Mouse (Mus musculus) liver, embryonic 13.5 days (tissue): ENCODE measurements at regions not wholly inside any gene's neighbourhood (a gene's known extent, or its start where the extent isn't known, plus 50 kb on each side); places are given as distances from the start of the nearest gene placed in this dataset.

Experiments
- ATAC-seq: fragments of 200-750 bp; cut with Nextera tagmentation; 2 replicates; pipeline ENCODE4 v1.8.0; 2017; ENCODE audit warnings: low read depth, mild to moderate bottlenecking, moderate number of reproducible peaks, moderate library complexity
- DNase-seq: peaks from one replicate; pipeline ENCODE4 v3.0.0; 2022
- H3K27ac ChIP-seq: fragments of 300-500 bp; sonication (generic); 2 replicates; pipeline ENCODE4 v1.5.1; 2015; ENCODE audit warnings: moderate library complexity, mild to moderate bottlenecking, inconsistent platforms
- H3K27me3 ChIP-seq: fragments of 300-500 bp; sonication (generic); 2 replicates; pipeline ENCODE4 v1.6.1; 2015; ENCODE audit warnings: mild to moderate bottlenecking, inconsistent platforms
- H3K36me3 ChIP-seq: fragments of 300-500 bp; sonication (generic); 2 replicates; pipeline ENCODE4 v1.6.1; 2015; ENCODE audit warnings: mild to moderate bottlenecking, inconsistent platforms
- H3K4me1 ChIP-seq: fragments of 300-500 bp; sonication (generic); replicated peaks from 2 replicates; pipeline ENCODE4 v1.6.1; 2015; ENCODE audit warnings: inconsistent platforms
- H3K4me2 ChIP-seq: fragments of 300-500 bp; sonication (generic); 2 replicates; pipeline ENCODE4 v1.6.1; 2015; ENCODE audit warnings: inconsistent platforms, mild to moderate bottlenecking, moderate library complexity
- H3K4me3 ChIP-seq: fragments of 300-500 bp; sonication (generic); replicated peaks from 2 replicates; pipeline ENCODE4 v1.5.1; 2015; ENCODE audit warnings: mild to moderate bottlenecking, inconsistent platforms
- H3K9ac ChIP-seq: fragments of 300-500 bp; sonication (generic); 2 replicates; pipeline ENCODE4 v1.6.1; 2015; ENCODE audit warnings: mild to moderate bottlenecking, inconsistent platforms
- H3K9me3 ChIP-seq: fragments of 300-500 bp; sonication (generic); replicated peaks from 2 replicates; pipeline ENCODE4 v1.6.1; 2016; ENCODE audit warnings: inconsistent platforms
- WGBS: fragments of 180-500 bp; shearing (Covaris S2); methylation state at CpG from one replicate; pipeline ENCODE4 v1.1.7; 2015; ENCODE audit not compliant: insufficient replicate concordance; 5-methylcytosine and 5-hydroxymethylcytosine counted together

DNA sequence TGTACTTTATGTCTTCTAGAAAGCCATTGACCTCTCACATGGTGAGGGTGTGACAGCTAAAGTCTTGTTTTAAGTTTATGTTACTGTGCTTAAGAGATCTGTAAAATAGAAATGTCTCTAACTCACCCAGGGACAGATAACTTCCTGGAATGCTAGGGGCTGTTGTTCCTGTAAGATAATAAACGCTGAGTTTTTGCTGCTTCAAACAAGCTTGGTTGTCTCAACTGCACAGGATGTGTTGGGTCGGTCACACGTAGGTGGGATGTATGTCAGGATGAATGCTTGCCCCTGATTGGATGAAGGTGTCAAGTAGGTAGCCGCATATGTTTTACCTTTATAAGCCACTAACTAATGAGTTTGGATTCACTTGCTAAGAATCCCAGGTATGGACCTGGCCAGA lies 63.8 kb upstream of the Eif4g2 start:
- Histone ChIP-seq H3K4me2 (0 out of 2 replicates have a peak overlapping the region, but pooled peaks have one; percentile 8), H3K4me3 (no peak overlapping the region), H3K4me1 (peaks cover 41% of the 10 kb centered on the region), H3K9me3 (no peaks in the 10 kb centered on the region), H3K27ac (peak overlapping the region; percentile 80), H3K27me3 (peaks cover 5% of the 10 kb centered on the region; the same call in 1 of the 2 replicates), H3K9ac (no peak overlapping the region), H3K36me3 (no peaks in the 10 kb centered on the region)
- peak; percentile 83 for ATAC-seq
- no peak for DNase-seq
- WGBS, result 48% methylated on average over 4 of the region's 4 CpGs

DNA sequence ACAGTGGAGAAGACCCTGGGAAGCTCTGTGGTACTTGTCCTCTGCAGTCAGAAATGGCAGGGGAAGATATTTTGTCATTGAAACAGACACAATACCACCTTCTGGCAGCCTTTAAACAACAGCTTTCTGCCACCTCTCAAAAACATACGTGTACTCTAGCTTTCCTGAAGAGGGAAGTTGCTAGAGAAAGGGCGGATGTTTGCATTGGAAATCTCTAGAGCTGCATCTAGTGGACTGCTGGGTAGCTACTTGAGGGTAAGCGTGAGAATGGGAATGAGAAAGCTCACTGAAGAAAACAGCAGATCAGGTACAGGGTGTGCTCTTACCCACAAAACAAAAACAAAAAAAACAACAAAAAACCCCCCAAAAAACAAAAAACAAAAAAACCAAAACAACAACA lies 61.4 kb upstream of the Eif4g2 start:
- Histone ChIP-seq H3K27me3 (no peaks in the 10 kb centered on the region), H3K4me2 (no peak overlapping the region), H3K4me1 (peaks cover 50% of the 10 kb centered on the region), H3K27ac (no peak overlapping the region), H3K9me3 (no peaks in the 10 kb centered on the region), H3K4me3 (no peak overlapping the region), H3K9ac (no peak overlapping the region), H3K36me3 (no peaks in the 10 kb centered on the region)
- no peak for ATAC-seq
- 58% methylated on average over 3 of the region's 3 CpGs for WGBS
- no peak for DNase-seq

DNA sequence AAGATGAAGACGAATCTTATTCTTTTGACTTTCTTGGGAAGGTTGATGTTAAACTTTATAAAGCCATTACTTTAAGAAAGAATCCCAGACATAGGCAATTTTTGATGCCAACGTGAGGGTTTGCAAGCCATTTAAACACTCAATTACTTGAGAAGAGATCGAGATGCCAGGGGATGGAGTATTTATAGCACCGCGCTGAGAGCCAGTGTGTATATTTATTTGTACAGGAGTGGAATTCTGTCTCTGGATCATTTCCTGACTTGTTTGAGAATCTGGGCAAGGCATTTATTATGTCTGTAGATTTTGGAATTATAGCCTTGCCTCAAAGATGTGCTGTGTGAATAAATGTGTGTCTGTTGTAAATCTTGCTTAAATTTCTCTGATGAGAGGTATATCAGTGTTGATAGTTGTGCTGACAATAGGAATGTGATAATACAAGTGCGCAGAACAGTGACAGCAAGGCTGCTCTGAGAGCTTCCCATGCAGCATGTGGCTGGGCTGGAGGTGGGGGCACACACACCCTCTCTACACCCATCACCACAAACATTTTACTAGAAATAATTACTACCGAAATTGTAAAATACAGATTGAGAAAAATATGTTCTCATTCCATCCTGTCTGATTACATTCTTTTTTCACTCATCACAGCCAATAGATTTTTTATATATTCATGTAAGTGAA lies 58.6 kb upstream of the Eif4g2 start:
- Histone ChIP-seq H3K4me2 (no peak overlapping the region), H3K4me1 (peaks cover 61% of the 10 kb centered on the region), H3K27ac (no peak overlapping the region), H3K9ac (no peak overlapping the region), H3K27me3 (no peaks in the 10 kb centered on the region), H3K4me3 (no peak overlapping the region), H3K36me3 (no peaks in the 10 kb centered on the region), H3K9me3 (no peaks in the 10 kb centered on the region)
- ATAC-seq (no peak), DNase-seq (no peak)
- 74% methylated on average over 7 of the region's 7 CpGs for WGBS

DNA sequence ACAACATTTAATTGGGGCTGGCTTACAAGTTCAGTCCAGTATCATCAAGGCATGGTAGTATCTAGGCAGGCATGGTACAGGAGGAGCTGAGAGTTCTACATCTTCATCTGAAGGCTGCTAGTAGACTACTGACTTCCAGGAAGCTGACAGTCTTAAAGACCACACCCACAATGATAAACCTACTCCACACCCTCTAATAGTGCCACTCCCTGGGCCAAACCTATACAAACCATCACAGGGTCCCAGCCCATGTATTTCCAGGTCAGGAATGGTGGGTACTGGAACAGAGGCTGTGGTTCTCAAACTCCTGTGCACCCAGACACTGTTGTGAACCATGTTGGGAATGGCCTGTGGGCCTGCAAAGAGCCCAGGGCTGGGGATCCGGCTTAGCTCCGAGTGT lies 55.2 kb upstream of the Eif4g2 start:
- Histone ChIP-seq H3K36me3 (no peaks in the 10 kb centered on the region), H3K9me3 (no peaks in the 10 kb centered on the region), H3K4me2 (peak overlapping the region; percentile 65), H3K27ac (peak overlapping the region; percentile 87), H3K4me3 (peak overlapping the region; percentile 26), H3K9ac (peak overlapping the region; percentile 54), H3K4me1 (peaks cover 48% of the 10 kb centered on the region), H3K27me3 (0 out of 2 replicates have a peak, but pooled peaks cover 3% of the 10 kb centered on the region)
- peak; percentile 99 for ATAC-seq
- WGBS, result 95% methylated on average over 2 of the region's 2 CpGs
- peak; percentile 50 for DNase-seq

DNA sequence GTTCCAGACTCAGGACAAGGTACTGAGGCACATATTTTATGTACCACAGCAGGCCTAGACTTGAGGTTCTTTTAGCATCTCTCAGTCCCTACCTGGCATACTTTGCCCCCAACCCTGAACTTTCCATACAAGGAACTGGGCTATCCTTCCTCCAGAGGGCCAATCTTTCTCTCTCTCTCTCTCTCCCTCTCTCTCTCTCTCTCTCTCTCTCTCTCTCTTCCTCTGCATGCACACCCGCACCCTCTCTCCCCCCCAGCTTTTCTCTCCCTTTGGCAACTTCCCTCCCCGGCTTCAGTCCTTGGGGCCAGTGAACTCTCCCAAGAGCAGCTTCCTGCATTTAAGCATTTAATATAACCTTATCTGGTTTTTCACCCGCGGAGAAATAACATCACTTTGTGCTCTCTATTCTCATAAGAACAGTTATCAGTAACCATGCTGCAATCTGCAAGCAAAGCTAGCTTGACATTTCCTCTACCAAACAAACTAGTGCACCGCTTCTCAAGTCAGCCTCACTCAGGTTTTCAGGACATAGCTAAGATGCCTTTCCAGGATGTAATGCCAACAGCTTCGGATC lies 53.3 kb upstream of the Eif4g2 start:
- peaks cover 8% of the 10 kb centered on the region; the same call in 1 of the 2 replicates for H3K27me3 ChIP-seq
- 45% methylated on average over 6 of the region's 6 CpGs for WGBS
- peaks cover 51% of the 10 kb centered on the region for H3K4me1 ChIP-seq
- H3K4me2 ChIP-seq, result no peak overlapping the region
- ATAC-seq, result no peak
- H3K9ac ChIP-seq, result no peak overlapping the region
- H3K36me3 ChIP-seq, result no peaks in the 10 kb centered on the region
- no peak overlapping the region for H3K4me3 ChIP-seq
- DNase-seq, result no peak
- peak overlapping the region; percentile 55 for H3K27ac ChIP-seq
- H3K9me3 ChIP-seq, result no peaks in the 10 kb centered on the region

DNA sequence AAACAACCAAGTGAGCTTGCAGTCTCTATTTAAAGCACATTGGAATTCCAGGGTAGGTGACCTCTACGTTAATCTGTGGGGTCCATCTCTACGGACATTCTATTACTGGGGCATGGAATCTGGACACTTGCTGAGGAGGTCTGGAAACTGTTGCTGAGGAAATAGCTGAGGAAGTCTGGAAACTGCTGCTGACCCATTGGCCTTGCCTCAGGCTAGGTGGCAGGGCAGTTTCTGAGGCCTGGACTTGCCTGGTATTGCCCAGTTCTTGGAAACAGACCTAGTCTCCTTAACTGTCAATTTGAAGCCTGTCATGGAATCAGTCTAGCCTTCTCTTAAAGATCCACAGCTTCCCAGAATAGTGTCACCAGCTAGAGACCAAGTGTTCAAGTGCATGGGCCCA lies 51.7 kb upstream of the Eif4g2 start:
- no peak overlapping the region for H3K27ac ChIP-seq
- H3K4me3 ChIP-seq, result no peak overlapping the region
- 86% methylated on average over 2 of the region's 2 CpGs for WGBS
- H3K4me2 ChIP-seq, result no peak overlapping the region
- no peak for ATAC-seq
- H3K4me1 ChIP-seq, result peaks cover 45% of the 10 kb centered on the region
- peaks cover 11% of the 10 kb centered on the region; the same call in 1 of the 2 replicates for H3K27me3 ChIP-seq
- H3K9ac ChIP-seq, result no peak overlapping the region
- no peak for DNase-seq
- no peaks in the 10 kb centered on the region for H3K36me3 ChIP-seq
- H3K9me3 ChIP-seq, result no peaks in the 10 kb centered on the region
